Mouse (Mus musculus) small intestine, adult 2 months (tissue): ENCODE data around the gene Glra4.

Experiments used
- CTCF ChIP-seq: fragments of 200-500 bp; IDR thresholded peaks from 2 replicates; pipeline ENCODE4 v1.5.1; 2012; ENCODE audit warnings: low read depth, mild to moderate bottlenecking, control low read depth, inconsistent platforms, low read length, moderate library complexity, mixed read lengths; ENCODE audit not compliant: insufficient replicate concordance, insufficient read length; ENCODE audit errors: extremely low read depth
- POLR2A ChIP-seq: fragments of 200-500 bp; IDR thresholded peaks from 2 replicates; pipeline ENCODE4 v1.6.1; 2012; ENCODE audit warnings: low read depth, mild to moderate bottlenecking, control low read depth, inconsistent platforms, low read length, moderate library complexity

- TF ChIP-seq CTCF (no peak), POLR2A (no peak)
These were observed 39.7 kb downstream of the Glra4 start for GRCm38 (mm10) chrX:136740087-136740790.
